Mouse (Mus musculus) myocyte (in vitro differentiated cells): ENCODE measurements at regions not wholly inside any gene's neighbourhood (a gene's known extent, or its start where the extent isn't known, plus 50 kb on each side); places are given as distances from the start of the nearest gene placed in this dataset.

Experiments
- CEBPB ChIP-seq: IDR thresholded peaks from 2 replicates; pipeline ENCODE4 v1.6.1; 2011; ENCODE audit warnings: mild to moderate bottlenecking, moderate library complexity; ENCODE audit not compliant: poor library complexity, insufficient read depth, severe bottlenecking
- E2F4 ChIP-seq: IDR thresholded peaks from one replicate; pipeline ENCODE4 v1.6.1; 2011; ENCODE audit warnings: mild to moderate bottlenecking, control low read depth, moderate library complexity; ENCODE audit not compliant: insufficient read depth
- MAX ChIP-seq: IDR thresholded peaks from one replicate; pipeline ENCODE4 v1.6.1; 2011; ENCODE audit warnings: low read depth, mild to moderate bottlenecking, control low read depth
- MYOD1 ChIP-seq, 3 experiments: IDR thresholded peaks; one replicate each; pipeline ENCODE4 v1.6.1; 2011; ENCODE audit warnings: control low read depth in 2 of 3, low read depth in 2 of 3, mild to moderate bottlenecking in 2 of 3, moderate library complexity in 1 of 3; ENCODE audit not compliant: insufficient read length in 2 of 3, control insufficient read depth in 1 of 3
- MYOG ChIP-seq, 3 experiments: IDR thresholded peaks; one replicate each; pipeline ENCODE4 v1.6.1; 2011; ENCODE audit warnings: control low read depth in 2 of 3, low read depth in 2 of 3, mild to moderate bottlenecking in 2 of 3; ENCODE audit not compliant: insufficient read length in 2 of 3, control insufficient read depth in 1 of 3, insufficient read depth in 1 of 3
- POLR2A ChIP-seq: IDR thresholded peaks from one replicate; pipeline ENCODE4 v1.6.1; 2011; ENCODE audit warnings: low read depth, mild to moderate bottlenecking, control low read depth, moderate library complexity; ENCODE audit not compliant: insufficient read length
- POLR2AphosphoS2 ChIP-seq: IDR thresholded peaks from one replicate; pipeline ENCODE4 v1.6.1; 2011; ENCODE audit warnings: low read depth, control low read depth; ENCODE audit not compliant: insufficient read length
- REST ChIP-seq: IDR thresholded peaks from one replicate; pipeline ENCODE4 v1.6.1; 2011; ENCODE audit warnings: mild to moderate bottlenecking, control low read depth, moderate library complexity; ENCODE audit not compliant: insufficient read depth, insufficient read length
- SRF ChIP-seq: IDR thresholded peaks from one replicate; pipeline ENCODE4 v1.6.1; 2011; ENCODE audit warnings: low read depth; ENCODE audit not compliant: control insufficient read depth, insufficient read length
- TCF12 ChIP-seq: IDR thresholded peaks from one replicate; pipeline ENCODE4 v1.6.1; 2011; ENCODE audit warnings: mild to moderate bottlenecking, control low read depth; ENCODE audit not compliant: poor library complexity, insufficient read depth, severe bottlenecking
- TCF3 ChIP-seq: IDR thresholded peaks from one replicate; pipeline ENCODE4 v1.6.1; 2011; ENCODE audit warnings: low read depth, control low read depth; ENCODE audit not compliant: insufficient read length
- USF1 ChIP-seq: IDR thresholded peaks from one replicate; pipeline ENCODE4 v1.6.1; 2011; ENCODE audit warnings: low read depth, mild to moderate bottlenecking, control low read depth, moderate library complexity

DNA sequence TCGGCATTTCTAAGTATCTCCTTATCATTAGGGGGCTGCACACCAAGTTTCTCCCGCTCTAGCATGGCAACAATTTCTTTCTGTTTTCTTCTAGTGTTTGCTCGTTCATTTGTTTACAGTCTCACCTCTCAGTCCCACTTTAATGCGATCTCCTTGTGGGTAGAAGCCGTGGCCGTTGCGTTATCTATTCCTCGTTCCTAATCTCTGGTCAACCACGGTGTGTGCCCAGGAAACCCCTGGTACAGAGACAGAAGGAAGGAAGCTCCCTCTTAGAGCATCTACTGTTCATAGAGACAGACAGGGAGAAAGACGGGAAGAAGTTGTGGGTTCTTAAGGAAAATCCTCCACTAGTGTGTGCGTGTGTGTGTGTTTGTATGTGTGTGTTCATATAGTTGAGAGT, 110.9 kb upstream of the Klf3 start:
- TF ChIP-seq POLR2A (no peak), MYOD1 (IDR thresholded peaks at IDR 0.05; ENCODE audit: control insufficient read depth in 1 of 3, insufficient read length in 2 of 3, low read depth in 2 of 3) (no peak), POLR2AphosphoS2 (no peak), E2F4 (no peak), MAX (no peak), TCF12 (no peak), MYOG (IDR thresholded peaks at IDR 0.05; ENCODE audit: control insufficient read depth in 1 of 3, insufficient read depth in 1 of 3, insufficient read length in 2 of 3, low read depth in 2 of 3) (no peak), USF1 (no peak), CEBPB (no peak), SRF (no peak), TCF3 (no peak), REST (no peak)
